Mouse (Mus musculus) ovary, postnatal 36 days (tissue): ENCODE measurements around the gene Zfp385a.

Source experiments
- DNase-seq: peaks from one replicate; pipeline ENCODE4 v3.0.0; 2022; ENCODE audit warnings: low spot score, mixed read lengths

The Zfp385a gene

GRCm38 (mm10) chr15:103363809-103364208 lies 23.9 kb upstream of the Zfp385a start:
- no peak for DNase-seq

DNA sequence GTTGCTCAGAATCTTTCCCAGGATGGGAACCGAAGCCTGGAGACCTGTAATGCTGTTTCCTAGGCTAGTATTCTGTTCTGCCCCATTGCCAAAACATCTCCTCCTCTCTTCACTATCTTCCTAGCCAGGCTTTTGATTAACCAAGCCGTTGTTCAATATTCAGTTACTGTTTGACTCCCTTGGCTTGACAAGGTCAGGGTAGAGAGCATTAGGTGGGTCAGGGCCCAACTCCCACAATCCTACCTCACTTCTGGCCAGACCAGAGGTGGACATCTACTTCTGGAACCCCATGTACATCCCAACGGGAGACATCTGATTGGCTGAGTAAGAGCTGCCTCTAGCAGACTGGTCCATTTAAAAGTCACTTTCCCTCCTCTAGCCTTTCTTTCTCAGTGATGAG lies 23.1 kb upstream of the Zfp385a start:
- no peak for DNase-seq

GRCm38 (mm10) chr15:103362333-103362732 lies 22.4 kb upstream of the Zfp385a start:
- no peak for DNase-seq

GRCm38 (mm10) chr15:103361269-103361668 lies 21.4 kb upstream of the Zfp385a start:
- no peak for DNase-seq

DNA sequence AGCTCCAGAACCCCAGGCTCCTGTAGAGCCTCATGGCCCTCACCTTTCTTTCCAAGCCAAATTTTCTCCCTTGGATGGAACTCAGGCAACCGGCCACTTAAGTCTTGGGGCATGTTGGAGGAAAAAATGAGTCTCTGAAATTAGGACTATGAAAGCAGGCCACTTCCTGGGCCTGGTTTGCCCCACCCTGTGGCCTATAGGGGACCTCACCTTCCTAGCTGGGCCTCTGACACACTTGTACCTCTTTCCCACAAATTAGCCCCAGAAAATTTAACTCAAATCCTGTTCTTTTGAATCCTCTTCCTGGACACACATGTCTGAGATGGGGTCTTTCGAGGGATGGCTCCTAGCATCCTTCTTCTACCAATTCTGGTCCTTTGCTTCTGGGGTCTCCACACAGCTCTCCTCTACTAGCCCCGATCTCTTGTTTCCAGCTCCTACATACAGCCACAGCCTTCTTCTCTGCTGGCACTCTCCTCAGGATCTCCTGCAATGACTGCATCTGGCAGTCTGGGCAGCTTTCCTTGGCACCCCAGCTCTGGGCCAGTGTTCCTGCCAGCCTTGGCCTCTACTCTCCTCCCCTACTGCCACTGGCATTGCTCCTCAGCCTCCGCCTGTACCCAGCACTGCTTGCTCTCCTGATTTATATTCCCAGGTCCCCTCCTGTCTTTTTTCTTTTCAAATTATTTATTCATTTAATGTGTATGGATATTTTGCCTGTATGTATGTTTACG lies 20.1 kb upstream of the Zfp385a start:
- DNase-seq = no peak

- DNase-seq = no peak
Observed at GRCm38 (mm10) chr15:103359122-103359510, 19.2 kb upstream of the Zfp385a start.

GRCm38 (mm10) chr15:103358278-103359121 lies 18.6 kb upstream of the Zfp385a start:
- DNase-seq = no peak

- DNase-seq = no peak
Observed at GRCm38 (mm10) chr15:103357817-103358216, 17.9 kb upstream of the Zfp385a start.

- DNase-seq = no peak
Observed at GRCm38 (mm10) chr15:103356130-103356529, 16.2 kb upstream of the Zfp385a start.

GRCm38 (mm10) chr15:103355420-103355819 lies 15.5 kb upstream of the Zfp385a start:
- DNase-seq = no peak

- no peak for DNase-seq
Observed at GRCm38 (mm10) chr15:103354690-103355089, 14.8 kb upstream of the Zfp385a start.

GRCm38 (mm10) chr15:103353511-103354256 lies 13.8 kb upstream of the Zfp385a start:
- no peak for DNase-seq

- peak; percentile 45 for DNase-seq
Observed at GRCm38 (mm10) chr15:103352856-103353255, 13.0 kb upstream of the Zfp385a start.

GRCm38 (mm10) chr15:103347275-103347684 lies 7.4 kb upstream of the Zfp385a start:
- DNase-seq = peak; percentile 55

- no peak for DNase-seq
Observed at GRCm38 (mm10) chr15:103345789-103346188, 5.9 kb upstream of the Zfp385a start.

DNA sequence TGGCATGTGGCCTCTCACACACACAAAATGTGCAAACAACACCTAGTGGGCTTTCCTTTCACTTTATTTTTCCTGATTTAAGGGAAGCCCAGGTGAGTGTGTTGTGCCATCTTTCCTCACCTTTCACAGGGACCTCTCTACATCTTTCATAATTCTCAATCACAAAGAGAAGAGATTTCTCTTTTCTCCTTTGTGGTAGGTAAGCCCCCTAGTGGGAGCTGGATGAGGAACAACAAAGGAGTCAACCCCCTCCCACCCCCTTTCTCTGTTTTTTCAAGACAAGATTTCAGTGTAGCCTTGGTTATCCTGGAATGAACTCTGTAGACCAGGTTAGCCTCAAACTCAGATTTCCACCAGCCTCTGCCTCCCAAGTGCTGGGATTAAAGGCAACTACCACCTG lies 3.7 kb upstream of the Zfp385a start:
- no peak for DNase-seq

GRCm38 (mm10) chr15:103343008-103343407 lies 3.1 kb upstream of the Zfp385a start:
- DNase-seq = no peak

DNA sequence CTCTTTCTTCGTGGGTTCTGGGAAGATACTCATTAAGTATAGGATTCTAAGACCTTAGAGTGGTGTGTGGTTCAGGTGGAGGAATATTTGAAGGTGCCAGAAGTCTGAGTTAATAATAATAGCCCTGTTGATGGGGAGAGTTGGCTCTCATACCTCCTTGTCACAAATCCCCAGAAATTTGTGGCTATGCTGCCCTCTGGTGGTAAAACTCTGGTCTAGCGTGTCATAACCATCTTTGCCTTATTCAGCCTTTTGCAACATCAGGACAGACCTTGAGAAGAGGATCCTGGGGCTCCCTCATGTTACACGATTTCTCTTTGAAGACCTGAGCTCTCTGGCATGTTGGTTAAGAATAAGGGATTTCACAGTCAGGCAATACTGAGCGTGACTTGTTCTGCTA lies 2.5 kb upstream of the Zfp385a start:
- DNase-seq = peak; percentile 36

DNA sequence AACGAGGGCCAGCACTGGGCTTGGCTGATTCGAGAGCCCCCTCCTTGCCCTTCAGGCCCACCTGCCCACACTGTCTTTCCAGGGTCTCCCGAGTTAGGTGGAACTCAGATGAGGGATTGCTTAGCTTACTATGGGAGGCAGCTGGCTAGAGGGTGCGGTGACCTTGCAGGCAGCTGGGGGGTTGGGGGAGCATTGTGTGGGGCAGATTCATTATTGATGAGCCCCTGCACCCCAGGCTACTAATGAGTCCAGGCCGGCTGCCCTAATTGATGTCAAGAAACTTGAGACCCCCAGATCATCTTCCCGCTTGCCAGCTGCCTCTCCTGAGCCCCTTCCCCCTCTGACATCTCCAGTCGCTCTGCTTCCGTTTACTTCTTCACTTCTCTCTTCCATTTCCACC lies 1.7 kb upstream of the Zfp385a start:
- no peak for DNase-seq

DNA sequence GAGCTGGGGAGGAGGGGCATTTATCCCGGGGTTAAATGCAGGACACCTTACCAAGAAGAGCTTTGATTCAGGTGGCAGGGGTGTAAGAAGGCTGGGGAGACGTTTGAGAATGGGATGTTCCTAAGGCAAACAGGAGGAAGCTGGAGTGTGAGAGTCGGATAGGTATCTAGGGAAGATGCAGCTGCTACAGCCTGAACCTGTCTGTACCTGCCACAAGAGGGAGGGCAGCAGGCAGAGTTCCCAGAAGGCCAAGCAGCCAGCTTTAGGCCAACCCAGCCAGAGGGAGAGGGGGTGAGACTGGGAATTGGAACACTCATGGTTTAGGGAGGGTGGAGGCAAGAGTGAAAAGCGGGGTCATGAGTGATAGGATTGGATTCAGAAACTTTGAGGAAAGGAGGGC lies 893 bp upstream of the Zfp385a start:
- DNase-seq = no peak

DNA sequence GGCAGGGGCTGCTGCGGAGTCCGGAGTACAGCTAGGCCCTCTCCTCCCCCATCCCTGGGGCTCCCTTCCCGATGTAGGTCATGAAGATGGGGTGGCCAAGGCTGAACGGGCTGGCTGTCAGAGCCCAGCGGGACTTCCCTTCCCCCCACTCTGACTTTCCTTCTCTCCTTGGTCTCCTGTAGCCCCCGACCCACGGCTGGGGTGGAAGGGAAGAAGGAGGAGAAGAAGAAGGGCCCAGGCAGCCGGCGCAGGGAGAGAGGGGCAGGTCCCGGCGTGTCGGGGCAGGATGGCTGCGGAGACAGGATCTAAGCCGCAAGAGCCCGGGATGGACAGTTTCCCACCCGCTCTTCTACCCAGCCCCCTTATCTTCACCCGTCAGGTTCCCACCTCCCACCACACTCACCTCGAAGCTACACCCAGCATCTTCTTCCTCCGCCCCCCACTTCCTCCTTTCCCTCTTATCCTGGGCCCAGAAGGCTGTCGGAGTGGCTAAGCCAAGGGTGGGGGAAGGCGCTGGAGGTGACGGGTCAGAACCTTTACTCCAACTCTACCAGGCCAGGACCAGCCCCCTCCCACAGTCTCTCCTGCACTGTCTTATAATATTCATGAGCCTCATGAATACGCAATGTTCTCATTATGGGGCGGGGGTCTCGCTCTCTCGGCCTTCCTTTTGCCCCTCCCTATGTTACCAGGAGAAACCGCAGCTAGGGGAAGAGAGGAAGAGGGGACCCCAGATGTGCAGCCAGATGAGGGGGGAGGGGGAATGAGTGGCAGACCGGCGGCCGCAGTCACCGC lies 530 bp downstream of the Zfp385a start:
- no peak for DNase-seq

DNA sequence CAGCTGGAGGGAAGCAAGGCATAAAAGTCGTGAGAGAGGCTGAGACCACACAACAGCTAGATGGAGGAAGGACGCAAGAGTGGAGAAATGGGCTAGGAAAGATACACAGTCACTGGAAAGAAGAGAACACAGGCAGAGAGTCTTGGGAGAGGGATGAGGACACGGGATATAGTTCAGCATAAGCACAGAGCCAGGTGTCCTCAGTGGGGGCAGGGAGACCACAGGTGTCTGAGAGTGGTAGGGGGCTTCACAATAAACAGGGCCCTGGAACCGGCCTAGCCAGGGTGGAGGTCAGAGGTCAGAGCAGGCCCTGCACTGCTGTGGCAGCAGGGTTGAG lies 1.1 kb downstream of the Zfp385a start:
- DNase-seq = no peak
